Comparison of ENCODE assay signal across 31 mouse cellular contexts in the genomic region with DNA sequence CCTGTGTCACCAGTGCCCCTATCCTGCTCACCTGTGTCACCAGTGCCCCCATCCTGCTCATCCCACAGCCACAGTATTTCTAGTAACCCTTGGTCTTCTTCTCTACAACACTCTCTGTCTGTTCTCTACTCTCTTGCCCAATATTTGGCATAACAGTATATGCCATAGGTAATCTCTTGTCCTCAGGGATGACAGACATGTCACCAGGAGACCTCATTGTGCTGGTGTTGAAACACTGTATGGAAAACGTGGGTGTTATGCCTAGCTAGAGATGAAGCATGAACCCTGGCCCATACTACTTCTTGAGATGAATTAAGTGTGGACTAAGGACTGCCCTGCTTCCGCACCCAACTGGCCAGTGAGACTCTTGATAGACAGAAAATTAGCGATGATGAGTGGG.
"Had no signal": no experiment of that assay in that cellular context is flagged by ENCODE, and none has a peak within 500 bp of the region (broad histone marks: within the 10 kb centered on the region; RNA-seq: fewer than 3 reads in every experiment).

No protein-coding gene starts in this region.

- ATAC-seq: liver, embryonic 12.5 days; liver, postnatal 0 days; lung, postnatal 0 days; midbrain, embryonic 13.5 days; midbrain, embryonic 15.5 days; midbrain, embryonic 16.5 days had no signal

- H3K27me3 ChIP-seq: limb, embryonic 12.5 days; limb, embryonic 13.5 days; limb, embryonic 15.5 days; liver, embryonic 12.5 days; liver, embryonic 13.5 days; liver, embryonic 15.5 days; lung, embryonic 15.5 days; megakaryocyte, embryonic 14.5 days; midbrain, embryonic 12.5 days; midbrain, embryonic 13.5 days; midbrain, embryonic 15.5 days; neural tube, embryonic 12.5 days; neural tube, embryonic 13.5 days had no signal

- H3K36me3 ChIP-seq: limb, embryonic 10.5 days; limb, embryonic 12.5 days; limb, embryonic 13.5 days; limb, embryonic 15.5 days; liver, embryonic 12.5 days; liver, embryonic 13.5 days; liver, embryonic 15.5 days; lung, embryonic 15.5 days; midbrain, embryonic 10.5 days; midbrain, embryonic 12.5 days; midbrain, embryonic 13.5 days; midbrain, embryonic 15.5 days; neural tube, embryonic 12.5 days; neural tube, embryonic 13.5 days had no signal

- H3K4me2 ChIP-seq: limb, embryonic 12.5 days; limb, embryonic 13.5 days; limb, embryonic 15.5 days; liver, embryonic 11.5 days; liver, embryonic 12.5 days; liver, embryonic 13.5 days; liver, embryonic 15.5 days; lung, embryonic 14.5 days; lung, embryonic 15.5 days; midbrain, embryonic 12.5 days; midbrain, embryonic 13.5 days; midbrain, embryonic 15.5 days; neural tube, embryonic 12.5 days; neural tube, embryonic 13.5 days had no signal

- H3K4me1 ChIP-seq: limb, embryonic 15.5 days; liver, embryonic 12.5 days; liver, embryonic 13.5 days; liver, embryonic 15.5 days; lung, embryonic 15.5 days; megakaryocyte, embryonic 14.5 days; midbrain, embryonic 10.5 days; midbrain, embryonic 12.5 days; midbrain, embryonic 13.5 days; midbrain, embryonic 15.5 days; neural tube, embryonic 12.5 days had no signal

- DNase-seq: left cerebral cortex, postnatal 4 days; liver; liver, embryonic 13.5 days; liver, postnatal 0 days; lung, adult 18-20 months; lung, adult 2 months; lung, embryonic 14.5 days; lung, postnatal 10 days; lung, postnatal 14 days; lung, postnatal 36 days; lung, postnatal 4 days had no signal

- H3K9ac ChIP-seq: limb, embryonic 12.5 days; limb, embryonic 13.5 days; limb, embryonic 15.5 days; liver, embryonic 12.5 days; liver, embryonic 13.5 days; liver, embryonic 14.5 days; liver, embryonic 15.5 days; liver, postnatal 0 days; lung, embryonic 14.5 days; lung, embryonic 15.5 days; midbrain, embryonic 12.5 days; midbrain, embryonic 13.5 days; midbrain, embryonic 15.5 days; neural tube, embryonic 12.5 days; neural tube, embryonic 13.5 days had no signal

- H3K9me3 ChIP-seq: limb, embryonic 10.5 days; limb, embryonic 12.5 days; limb, embryonic 13.5 days; limb, embryonic 15.5 days; liver, embryonic 12.5 days; liver, embryonic 13.5 days; liver, embryonic 15.5 days; lung, embryonic 15.5 days; megakaryocyte, embryonic 14.5 days; midbrain, embryonic 10.5 days; midbrain, embryonic 12.5 days; midbrain, embryonic 13.5 days; midbrain, embryonic 15.5 days; neural tube, embryonic 12.5 days; neural tube, embryonic 13.5 days had no signal

- H3K4me3 ChIP-seq: limb, embryonic 10.5 days; limb, embryonic 12.5 days; limb, embryonic 13.5 days; limb, embryonic 15.5 days; liver, embryonic 12.5 days; liver, embryonic 13.5 days; liver, embryonic 15.5 days; lung, embryonic 15.5 days; megakaryocyte, embryonic 14.5 days; midbrain, embryonic 10.5 days; midbrain, embryonic 12.5 days; midbrain, embryonic 13.5 days; midbrain, embryonic 15.5 days; myocyte; neural tube, embryonic 12.5 days; neural tube, embryonic 13.5 days had no signal

- H3K27ac ChIP-seq: limb, embryonic 10.5 days; limb, embryonic 12.5 days; limb, embryonic 13.5 days; limb, embryonic 15.5 days; liver, embryonic 12.5 days; liver, embryonic 13.5 days; liver, embryonic 14.5 days; liver, embryonic 15.5 days; lung, embryonic 15.5 days; macrophage; midbrain, embryonic 10.5 days; midbrain, embryonic 12.5 days; midbrain, embryonic 13.5 days; midbrain, embryonic 15.5 days; neural tube, embryonic 12.5 days; neural tube, embryonic 13.5 days had no signal
